Comparison of ENCODE assay signal across 10 mouse cellular contexts in genomic region chr3:87165291-87165881, GRCm38 (mm10). TPM values are rescaled to one million over a fixed set of nuclear protein-coding genes. Genes with fewer than 3 reads are reported as not detected.
DNase-seq lines count a peak whose midpoint lies in the region; ATAC-seq and TF ChIP-seq lines count a peak whose summit lies in the region.
"Had no signal": no experiment of that assay in that cellular context is flagged by ENCODE, and none has a peak within 500 bp of the region (broad histone marks: within the 10 kb centered on the region; RNA-seq: fewer than 3 reads in every experiment).

No protein-coding gene starts in this region.

- TF ChIP-seq EP300 in lung, postnatal 0 days (IDR thresholded peaks at IDR 0.05), result no peak

- 0 out of 2 replicates have a peak overlapping the region, but pooled peaks have one; percentile 23 for H3K27ac ChIP-seq in liver, embryonic 11.5 days (ENCODE audit: low read depth, low read length)
- H3K27ac ChIP-seq in embryonic fibroblast, embryonic 13.5 days (ENCODE audit: insufficient read depth, low read length), result peak overlapping the region; percentile 73
- H3K27ac ChIP-seq in limb, embryonic 10.5 days, result peak overlapping the region; percentile 77
- H3K27ac ChIP-seq in lung, postnatal 0 days (ENCODE audit: low read length), result no peak overlapping the region

- ATAC-seq in liver, embryonic 11.5 days (replicated peaks; ENCODE audit: low FRiP score), result no peak
- no peak; the same call in 1 of the 2 replicates for ATAC-seq in lung, postnatal 0 days

- H3K9me3 ChIP-seq in liver, embryonic 11.5 days (ENCODE audit: control insufficient read depth, low read length), result no peaks in the 10 kb centered on the region
- no peaks in the 10 kb centered on the region for H3K9me3 ChIP-seq in limb, embryonic 10.5 days (replicated peaks)
- no peaks in the 10 kb centered on the region for H3K9me3 ChIP-seq in lung, postnatal 0 days (ENCODE audit: low read length)

- no peak for DNase-seq in liver, embryonic 11.5 days (ENCODE audit: low spot score)
- no peak for DNase-seq in liver
- peak; percentile 31 for DNase-seq in limb, embryonic 10.5 days (ENCODE audit: low spot score)
- DNase-seq in retina, postnatal 7 days (ENCODE audit: low read depth, low spot score), result peak; percentile 42
- DNase-seq in right cerebral cortex, postnatal 4 days, result no peak
- no peak for DNase-seq in cerebellum, adult 9-11 months
- DNase-seq in lung, postnatal 0 days (ENCODE audit: low spot score), result no peak
- DNase-seq: gastrocnemius, postnatal 10 days; thymus, postnatal 25 days had no signal

- no peak for TF ChIP-seq POLR2A in embryonic fibroblast, embryonic 13.5 days (IDR thresholded peaks at IDR 0.05; ENCODE audit: low read depth, low read length)

- no peak overlapping the region for H3K4me3 ChIP-seq in liver, embryonic 11.5 days (ENCODE audit: low read depth, low read length)
- H3K4me3 ChIP-seq in embryonic fibroblast, embryonic 13.5 days (ENCODE audit: insufficient read depth, low read length), result no peak overlapping the region
- H3K4me3 ChIP-seq in limb, embryonic 10.5 days, result 0 out of 2 replicates have a peak overlapping the region, but pooled peaks have one; percentile 2
- H3K4me3 ChIP-seq in lung, postnatal 0 days (ENCODE audit: low read depth, low read length), result no peak overlapping the region

- peaks cover 25% of the 10 kb centered on the region for H3K4me1 ChIP-seq in liver, embryonic 11.5 days (replicated peaks; ENCODE audit: control insufficient read depth, insufficient read depth, low read length)
- peaks cover 40% of the 10 kb centered on the region for H3K4me1 ChIP-seq in embryonic fibroblast, embryonic 13.5 days (ENCODE audit: control insufficient read depth, insufficient read depth, low read length)
- peaks cover 94% of the 10 kb centered on the region for H3K4me1 ChIP-seq in limb, embryonic 10.5 days
- peaks cover 8% of the 10 kb centered on the region; the same call in 1 of the 2 replicates for H3K4me1 ChIP-seq in lung, postnatal 0 days (ENCODE audit: insufficient read depth, low read depth, low read length)

- H3K27me3 ChIP-seq in liver, embryonic 11.5 days (replicated peaks; ENCODE audit: control insufficient read depth, insufficient read depth, low read length), result no peaks in the 10 kb centered on the region
- H3K27me3 ChIP-seq in limb, embryonic 10.5 days (ENCODE audit: low read depth, poor library complexity, severe bottlenecking), result no peaks in the 10 kb centered on the region
- H3K27me3 ChIP-seq in lung, postnatal 0 days (replicated peaks; ENCODE audit: insufficient read depth, low read length), result no peaks in the 10 kb centered on the region

- no peaks in the 10 kb centered on the region for H3K36me3 ChIP-seq in liver, embryonic 11.5 days (ENCODE audit: control insufficient read depth, insufficient read depth, low read length)
- H3K36me3 ChIP-seq in limb, embryonic 10.5 days, result peaks cover 59% of the 10 kb centered on the region
- H3K36me3 ChIP-seq in lung, postnatal 0 days (ENCODE audit: insufficient read depth, low read length), result no peaks in the 10 kb centered on the region

- 52% methylated on average over 8 of the region's 8 CpGs for WGBS in liver, embryonic 11.5 days
- 41% methylated on average over 8 of the region's 8 CpGs for WGBS in limb, embryonic 10.5 days
- WGBS in lung, postnatal 0 days, result 22% methylated on average over 8 of the region's 8 CpGs

- no peak for TF ChIP-seq CTCF in embryonic fibroblast, embryonic 13.5 days (IDR thresholded peaks at IDR 0.05; ENCODE audit: borderline replicate concordance, insufficient read depth, low read length)
- no peak for TF ChIP-seq CTCF in lung, postnatal 0 days (IDR thresholded peaks at IDR 0.05)

- H3K4me2 ChIP-seq in liver, embryonic 11.5 days, result no peak overlapping the region
- H3K4me2 ChIP-seq in lung, postnatal 0 days (replicated peaks; ENCODE audit: low read depth, low read length), result no peak overlapping the region

- H3K9ac ChIP-seq in liver, embryonic 11.5 days (ENCODE audit: low read depth, low read length), result no peak overlapping the region
- no peak overlapping the region for H3K9ac ChIP-seq in lung, postnatal 0 days (replicated peaks; ENCODE audit: low read depth)

RNA-seq across cellular contexts. Expression of gene Kirrel, which starts 9.2 kb away (rescaled TPM):
- polyA plus RNA-seq in liver, embryonic 11.5 days (2014; fragmentation: Nextera tagmentation; extraction: Ambion mirVana), result 3.6 and 4.1 TPM in 2 replicates
- polyA plus RNA-seq in embryonic fibroblast, embryonic 13.5 days (2011; ENCODE audit: insufficient read length, low read depth, missing spikeins), result 89.7 and 101 TPM in 2 replicates
- polyA plus RNA-seq in limb, embryonic 10.5 days (2016; fragmentation: Nextera tagmentation; extraction: Ambion mirVana), result 17.4 and 19.0 TPM in 2 replicates
- polyA plus RNA-seq in lung, postnatal 0 days (2015; fragmentation: Nextera tagmentation; extraction: Ambion mirVana), result 3.5 TPM in 2 replicates

Comparison
In these comparisons a context has a peak if more than half of its experiments do, and no peak if none do; other contexts are left out.
1. DNase-seq: peak in limb, embryonic 10.5 days (single experiment) and retina, postnatal 7 days (single experiment); none in liver, embryonic 11.5 days (single experiment), liver (single experiment), right cerebral cortex, postnatal 4 days (single experiment), cerebellum, adult 9-11 months (single experiment) and lung, postnatal 0 days (single experiment).